ENCODE assay signal across 13 mouse cellular contexts in genomic region chr5:35621114-35621513, GRCm38 (mm10). TPM values are rescaled to one million over a fixed set of nuclear protein-coding genes. Genes with fewer than 3 reads are reported as not detected.
A peak's percentile ranks its signal among the peaks of the same experiment; 100 is the strongest.
DNase-seq lines count a peak whose midpoint lies in the region; ATAC-seq and TF ChIP-seq lines count a peak whose summit lies in the region.
"Had no signal": no experiment of that assay in that cellular context is flagged by ENCODE, and none has a peak within 500 bp of the region (broad histone marks: within the 10 kb centered on the region; RNA-seq: fewer than 3 reads in every experiment).

No protein-coding gene starts in this region.

- H3K9me3 ChIP-seq in hindbrain, postnatal 0 days (ENCODE audit: low read length) = no peaks in the 10 kb centered on the region
- no peaks in the 10 kb centered on the region for H3K9me3 ChIP-seq in hindbrain, embryonic 14.5 days (ENCODE audit: control insufficient read depth, low read length)
- H3K9me3 ChIP-seq: hindbrain, embryonic 13.5 days; kidney, embryonic 15.5 days; midbrain, embryonic 15.5 days had no signal

- H3K36me3 ChIP-seq in hindbrain, postnatal 0 days (ENCODE audit: insufficient read depth, low read length) = no peaks in the 10 kb centered on the region
- no peaks in the 10 kb centered on the region for H3K36me3 ChIP-seq in hindbrain, embryonic 14.5 days (replicated peaks; ENCODE audit: control insufficient read depth, insufficient read depth)
- H3K36me3 ChIP-seq: hindbrain, embryonic 13.5 days; kidney, embryonic 15.5 days; midbrain, embryonic 15.5 days had no signal

- no peak overlapping the region for H3K4me2 ChIP-seq in hindbrain, postnatal 0 days (ENCODE audit: low read depth, low read length)
- no peak overlapping the region for H3K4me2 ChIP-seq in hindbrain, embryonic 14.5 days (replicated peaks)
- H3K4me2 ChIP-seq: hindbrain, embryonic 13.5 days; kidney, embryonic 15.5 days; liver, embryonic 11.5 days; midbrain, embryonic 15.5 days had no signal

- no peak overlapping the region for H3K9ac ChIP-seq in hindbrain, postnatal 0 days (replicated peaks; ENCODE audit: low read length)
- H3K9ac ChIP-seq in hindbrain, embryonic 14.5 days = no peak overlapping the region
- H3K9ac ChIP-seq: hindbrain, embryonic 13.5 days; kidney, embryonic 15.5 days; midbrain, embryonic 15.5 days had no signal

- WGBS in hindbrain, postnatal 0 days = 51% methylated on average over 4 of the region's 4 CpGs
- WGBS in hindbrain, embryonic 14.5 days = 42% methylated on average over 4 of the region's 4 CpGs

- no peak for TF ChIP-seq CTCF in hindbrain, postnatal 0 days (IDR thresholded peaks at IDR 0.05; ENCODE audit: low read depth)

- H3K4me3 ChIP-seq in hindbrain, postnatal 0 days (ENCODE audit: low read length) = no peak overlapping the region
- no peak overlapping the region for H3K4me3 ChIP-seq in hindbrain, embryonic 14.5 days (replicated peaks; ENCODE audit: low read length)
- H3K4me3 ChIP-seq: hindbrain, embryonic 13.5 days; kidney, embryonic 15.5 days; midbrain, embryonic 15.5 days had no signal

- H3K27ac ChIP-seq in hindbrain, postnatal 0 days = no peak overlapping the region
- H3K27ac ChIP-seq in hindbrain, embryonic 14.5 days = no peak overlapping the region
- H3K27ac ChIP-seq: hindbrain, embryonic 13.5 days; kidney, embryonic 15.5 days; midbrain, embryonic 15.5 days had no signal

- peak; percentile 35; the same call in 1 of the 2 replicates for ATAC-seq in hindbrain, postnatal 0 days
- ATAC-seq in hindbrain, embryonic 14.5 days (ENCODE audit: low FRiP score) = no peak
- ATAC-seq: midbrain, embryonic 15.5 days had no signal

- no peaks in the 10 kb centered on the region for H3K4me1 ChIP-seq in hindbrain, postnatal 0 days (ENCODE audit: insufficient read depth, low read length)
- H3K4me1 ChIP-seq in hindbrain, embryonic 14.5 days (replicated peaks; ENCODE audit: control insufficient read depth, insufficient read depth, low read length) = no peaks in the 10 kb centered on the region; the same call in 1 of the 2 replicates
- H3K4me1 ChIP-seq: midbrain, embryonic 15.5 days had no signal

- H3K27me3 ChIP-seq in hindbrain, postnatal 0 days (ENCODE audit: insufficient read depth, low read length) = no peaks in the 10 kb centered on the region
- H3K27me3 ChIP-seq in hindbrain, embryonic 14.5 days (ENCODE audit: control insufficient read depth, insufficient read depth, low read length) = no peaks in the 10 kb centered on the region
- H3K27me3 ChIP-seq: hindbrain, embryonic 13.5 days; kidney, embryonic 15.5 days; midbrain, embryonic 15.5 days had no signal

- peak; percentile 22 for DNase-seq in hindbrain, postnatal 0 days (ENCODE audit: low spot score)
- no peak for DNase-seq in hindbrain, embryonic 14.5 days (ENCODE audit: low spot score)
- peak; percentile 37 for DNase-seq in MN1 (ENCODE audit: low spot score)
- peak; percentile 21 for DNase-seq in R1 (ENCODE audit: low read depth, low spot score)
- DNase-seq in forelimb bud, embryonic 11.5 days (ENCODE audit: low read depth, low spot score) = peak; percentile 24
- no peak for DNase-seq in urinary bladder, postnatal 14 days (ENCODE audit: low spot score)
- DNase-seq in spleen, postnatal 10 days (ENCODE audit: low spot score in 2 of 2) = no peak
- DNase-seq: cerebellum, adult 2 months; lung, postnatal 10 days had no signal

RNA-seq across cellular contexts. Expression of gene Acox3, which starts 38.3 kb away (rescaled TPM):
- 23.5 and 24.2 TPM in 2 replicates for total RNA-seq in hindbrain, postnatal 0 days (2014; rRNA removed)
- polyA plus RNA-seq in hindbrain, postnatal 0 days (2015; fragmentation: Nextera tagmentation; extraction: Ambion mirVana) = 11.4 and 12.7 TPM in 2 replicates
- 13.7 and 14.5 TPM in 2 replicates for polyA plus RNA-seq in hindbrain, embryonic 14.5 days (2014; fragmentation: Nextera tagmentation; extraction: Ambion mirVana)

RNA-seq across cellular contexts. Expression of gene Trmt44, which starts 46.2 kb away (rescaled TPM):
- total RNA-seq in hindbrain, postnatal 0 days (2014; rRNA removed) = 10.9 and 12.3 TPM in 2 replicates
- 3.3 and 3.6 TPM in 2 replicates for polyA plus RNA-seq in hindbrain, postnatal 0 days (2015; fragmentation: Nextera tagmentation; extraction: Ambion mirVana)
- 6.0 and 6.5 TPM in 2 replicates for polyA plus RNA-seq in hindbrain, embryonic 14.5 days (2014; fragmentation: Nextera tagmentation; extraction: Ambion mirVana)

RNA-seq across cellular contexts. Expression of gene Htra3, which starts 58.5 kb away (rescaled TPM):
- total RNA-seq in hindbrain, postnatal 0 days (2014; rRNA removed) = 30.7 and 36.5 TPM in 2 replicates
- 19.6 and 20.1 TPM in 2 replicates for polyA plus RNA-seq in hindbrain, postnatal 0 days (2015; fragmentation: Nextera tagmentation; extraction: Ambion mirVana)
- 17.2 and 18.1 TPM in 2 replicates for polyA plus RNA-seq in hindbrain, embryonic 14.5 days (2014; fragmentation: Nextera tagmentation; extraction: Ambion mirVana)

Comparison
In these comparisons a context has a peak if more than half of its experiments do, and no peak if none do; other contexts are left out.
1. DNase-seq: peak in hindbrain, postnatal 0 days (single experiment), MN1 (single experiment), R1 (single experiment) and forelimb bud, embryonic 11.5 days (single experiment); none in hindbrain, embryonic 14.5 days (single experiment), urinary bladder, postnatal 14 days (single experiment) and spleen, postnatal 10 days (0 of 2).